Mouse (Mus musculus): ENCODE measurements around the gene Akap6. TPM values are rescaled to one million over a fixed set of nuclear protein-coding genes. Genes with fewer than 3 reads are reported as not detected.
A peak's percentile ranks its signal among the peaks of the same experiment; 100 is the strongest.

Akap6 gene
- polyA plus RNA-seq, 1 experiment: 0.78 TPM

- 3% methylated on average over 15 of the region's 15 CpGs for WGBS
- peak; percentile 6 for DNase-seq
- TF ChIP-seq POLR2A (IDR thresholded peaks at IDR 0.05; ENCODE audit: control insufficient read depth, extremely low read depth, insufficient read depth, low read length, poor library complexity): no peak
- TF ChIP-seq CTCF (IDR thresholded peaks at IDR 0.05; ENCODE audit: borderline replicate concordance, control insufficient read depth, extremely low read depth, insufficient read depth, low read length, poor library complexity): no peak
Observed at GRCm38 (mm10) chr12:52939324-52939946, 240.3 kb downstream of the Akap6 start.

GRCm38 (mm10) chr12:52941941-52942340 is 242.8 kb downstream of the Akap6 start:
- H3K4me1 ChIP-seq (replicated peaks; ENCODE audit: control insufficient read depth, insufficient read depth, low read length): peaks cover 11% of the 10 kb centered on the region
- 96% methylated on average over 4 of the region's 4 CpGs for WGBS
- H3K4me3 ChIP-seq (ENCODE audit: control insufficient read depth, insufficient read depth, low read length): no peak overlapping the region
- TF ChIP-seq POLR2A (IDR thresholded peaks at IDR 0.05; ENCODE audit: control insufficient read depth, extremely low read depth, insufficient read depth, low read length, poor library complexity): no peak
- TF ChIP-seq CTCF (IDR thresholded peaks at IDR 0.05; ENCODE audit: borderline replicate concordance, control insufficient read depth, extremely low read depth, insufficient read depth, low read length, poor library complexity): no peak
- no peak for DNase-seq
- H3K36me3 ChIP-seq (ENCODE audit: control insufficient read depth, insufficient read depth, low read length): no peaks in the 10 kb centered on the region
- H3K27ac ChIP-seq (ENCODE audit: control insufficient read depth, insufficient read depth, low read length): no peak overlapping the region
- no peaks in the 10 kb centered on the region; the same call in 1 of the 2 replicates for H3K27me3 ChIP-seq (ENCODE audit: control insufficient read depth, insufficient read depth, low read length)

More at GRCm38 (mm10) chr12:52939324-52939946, 240.3 kb downstream of the Akap6 start:
- Histone ChIP-seq H3K4me3 (ENCODE audit: control insufficient read depth, insufficient read depth, low read length) (no peak overlapping the region), H3K36me3 (ENCODE audit: control insufficient read depth, insufficient read depth, low read length) (no peaks in the 10 kb centered on the region), H3K4me1 (replicated peaks; ENCODE audit: control insufficient read depth, insufficient read depth, low read length) (peaks cover 11% of the 10 kb centered on the region), H3K27me3 (ENCODE audit: control insufficient read depth, insufficient read depth, low read length) (no peaks in the 10 kb centered on the region; the same call in 1 of the 2 replicates), H3K27ac (ENCODE audit: control insufficient read depth, insufficient read depth, low read length) (no peak overlapping the region)

GRCm38 (mm10) chr12:52944274-52944673 is 245.1 kb downstream of the Akap6 start:
- WGBS: 90% methylated on average over 7 of the region's 7 CpGs
- Histone ChIP-seq H3K27me3 (ENCODE audit: control insufficient read depth, insufficient read depth, low read length) (no peaks in the 10 kb centered on the region; the same call in 1 of the 2 replicates), H3K4me1 (replicated peaks; ENCODE audit: control insufficient read depth, insufficient read depth, low read length) (peaks cover 11% of the 10 kb centered on the region), H3K36me3 (ENCODE audit: control insufficient read depth, insufficient read depth, low read length) (no peaks in the 10 kb centered on the region), H3K4me3 (ENCODE audit: control insufficient read depth, insufficient read depth, low read length) (no peak overlapping the region), H3K27ac (ENCODE audit: control insufficient read depth, insufficient read depth, low read length) (no peak overlapping the region)
- TF ChIP-seq CTCF (IDR thresholded peaks at IDR 0.05; ENCODE audit: borderline replicate concordance, control insufficient read depth, extremely low read depth, insufficient read depth, low read length, poor library complexity) (no peak), POLR2A (IDR thresholded peaks at IDR 0.05; ENCODE audit: control insufficient read depth, extremely low read depth, insufficient read depth, low read length, poor library complexity) (no peak)
- DNase-seq: no peak

- no peaks in the 10 kb centered on the region for H3K36me3 ChIP-seq (ENCODE audit: control insufficient read depth, insufficient read depth, low read length)
- no peak overlapping the region for H3K27ac ChIP-seq (ENCODE audit: control insufficient read depth, insufficient read depth, low read length)
- no peak overlapping the region for H3K4me3 ChIP-seq (ENCODE audit: control insufficient read depth, insufficient read depth, low read length)
- 85% methylated on average over 2 of the region's 2 CpGs for WGBS
- no peak for TF ChIP-seq CTCF (IDR thresholded peaks at IDR 0.05; ENCODE audit: borderline replicate concordance, control insufficient read depth, extremely low read depth, insufficient read depth, low read length, poor library complexity)
- H3K4me1 ChIP-seq (replicated peaks; ENCODE audit: control insufficient read depth, insufficient read depth, low read length): peaks cover 7% of the 10 kb centered on the region
- H3K27me3 ChIP-seq (ENCODE audit: control insufficient read depth, insufficient read depth, low read length): no peaks in the 10 kb centered on the region; the same call in 1 of the 2 replicates
- DNase-seq: no peak
Observed at GRCm38 (mm10) chr12:52944949-52945348, 245.8 kb downstream of the Akap6 start.

GRCm38 (mm10) chr12:52950660-52951059 is 251.5 kb downstream of the Akap6 start:
- 95% methylated on average over 4 of the region's 4 CpGs for WGBS
- Histone ChIP-seq H3K36me3 (ENCODE audit: control insufficient read depth, insufficient read depth, low read length) (no peaks in the 10 kb centered on the region), H3K27ac (ENCODE audit: control insufficient read depth, insufficient read depth, low read length) (no peak overlapping the region), H3K27me3 (ENCODE audit: control insufficient read depth, insufficient read depth, low read length) (no peaks in the 10 kb centered on the region), H3K4me3 (ENCODE audit: control insufficient read depth, insufficient read depth, low read length) (no peak overlapping the region), H3K4me1 (replicated peaks; ENCODE audit: control insufficient read depth, insufficient read depth, low read length) (no peaks in the 10 kb centered on the region)
- no peak for DNase-seq
- TF ChIP-seq CTCF (IDR thresholded peaks at IDR 0.05; ENCODE audit: borderline replicate concordance, control insufficient read depth, extremely low read depth, insufficient read depth, low read length, poor library complexity): no peak
- TF ChIP-seq POLR2A (IDR thresholded peaks at IDR 0.05; ENCODE audit: control insufficient read depth, extremely low read depth, insufficient read depth, low read length, poor library complexity): no peak

- Histone ChIP-seq H3K36me3 (ENCODE audit: control insufficient read depth, insufficient read depth, low read length) (no peaks in the 10 kb centered on the region), H3K27ac (ENCODE audit: control insufficient read depth, insufficient read depth, low read length) (no peak overlapping the region), H3K4me3 (ENCODE audit: control insufficient read depth, insufficient read depth, low read length) (no peak overlapping the region), H3K4me1 (replicated peaks; ENCODE audit: control insufficient read depth, insufficient read depth, low read length) (no peaks in the 10 kb centered on the region), H3K27me3 (ENCODE audit: control insufficient read depth, insufficient read depth, low read length) (no peaks in the 10 kb centered on the region)
- WGBS: 88% methylated on average over 3 of the region's 3 CpGs
- no peak for TF ChIP-seq CTCF (IDR thresholded peaks at IDR 0.05; ENCODE audit: borderline replicate concordance, control insufficient read depth, extremely low read depth, insufficient read depth, low read length, poor library complexity)
- no peak for TF ChIP-seq POLR2A (IDR thresholded peaks at IDR 0.05; ENCODE audit: control insufficient read depth, extremely low read depth, insufficient read depth, low read length, poor library complexity)
- no peak for DNase-seq
Observed at GRCm38 (mm10) chr12:52957587-52957986, 258.4 kb downstream of the Akap6 start.

GRCm38 (mm10) chr12:52957994-52958393 is 258.8 kb downstream of the Akap6 start:
- no peak for DNase-seq
- no peak for TF ChIP-seq CTCF (IDR thresholded peaks at IDR 0.05; ENCODE audit: borderline replicate concordance, control insufficient read depth, extremely low read depth, insufficient read depth, low read length, poor library complexity)
- TF ChIP-seq POLR2A (IDR thresholded peaks at IDR 0.05; ENCODE audit: control insufficient read depth, extremely low read depth, insufficient read depth, low read length, poor library complexity): no peak
- Histone ChIP-seq H3K27me3 (ENCODE audit: control insufficient read depth, insufficient read depth, low read length) (no peaks in the 10 kb centered on the region), H3K36me3 (ENCODE audit: control insufficient read depth, insufficient read depth, low read length) (no peaks in the 10 kb centered on the region), H3K27ac (ENCODE audit: control insufficient read depth, insufficient read depth, low read length) (no peak overlapping the region), H3K4me1 (replicated peaks; ENCODE audit: control insufficient read depth, insufficient read depth, low read length) (no peaks in the 10 kb centered on the region), H3K4me3 (ENCODE audit: control insufficient read depth, insufficient read depth, low read length) (no peak overlapping the region)
- 15% methylated on average over 3 of the region's 3 CpGs for WGBS

Data from thymus, adult 2 months (tissue).